Mouse (Mus musculus) heart, adult 2 months (tissue): ENCODE measurements around the gene Zfp827.
A peak's percentile ranks its signal among the peaks of the same experiment; 100 is the strongest.

Source experiments
- CTCF ChIP-seq: fragments of 200-600 bp; IDR thresholded peaks from 2 replicates; pipeline ENCODE4 v1.8.1; 2022; ENCODE audit warnings: antibody characterized with exemption, mild to moderate bottlenecking, moderate library complexity
- EP300 ChIP-seq: fragments of 200-500 bp; IDR thresholded peaks from 2 replicates; pipeline ENCODE4 v1.6.1; 2011; ENCODE audit warnings: low read depth, low read length, control low read depth; ENCODE audit not compliant: insufficient read depth

GRCm38 (mm10) chr8:79027977-79028487, at the start of gene Zfp827:
- TF ChIP-seq CTCF, result no peak
- TF ChIP-seq EP300, result peak; percentile 53; the same call in 1 of the 2 replicates
